Mouse (Mus musculus) hindlimb bud, embryonic 11.5 days (tissue): ENCODE data around the gene Dnaic1.
"Not testable (repeated sequence)": the region's sequence is repeated elsewhere in the genome, so short reads cannot be mapped to it uniquely, and the experiment has no call there.

Experiments used
- DNase-seq: peaks from one replicate; pipeline ENCODE4 v3.0.0-alpha.2; 2012; ENCODE audit warnings: low read depth, low spot score; ENCODE audit errors: extremely low spot score

The Dnaic1 gene

DNA sequence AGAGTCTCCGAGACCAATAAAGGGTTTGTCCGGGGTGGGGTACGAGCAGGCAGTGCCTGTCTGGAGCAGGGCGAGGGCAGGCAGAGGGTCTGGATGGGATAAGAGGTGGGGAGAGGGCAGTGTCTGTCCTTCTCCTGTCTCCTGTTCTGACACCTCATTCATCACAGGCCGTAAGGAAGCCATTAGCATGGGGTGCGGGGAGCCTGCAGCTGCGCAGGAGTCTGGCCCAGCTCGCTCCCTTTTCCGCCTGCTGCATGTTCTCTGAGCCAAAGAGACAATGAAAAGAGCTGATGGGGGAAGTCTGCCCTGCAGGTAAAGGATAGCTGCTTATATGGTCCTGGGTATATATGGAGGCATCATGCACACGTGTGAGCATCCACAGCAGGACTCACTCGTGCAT is 93.1 kb downstream of the Dnaic1 start:
- DNase-seq = no peak

DNA sequence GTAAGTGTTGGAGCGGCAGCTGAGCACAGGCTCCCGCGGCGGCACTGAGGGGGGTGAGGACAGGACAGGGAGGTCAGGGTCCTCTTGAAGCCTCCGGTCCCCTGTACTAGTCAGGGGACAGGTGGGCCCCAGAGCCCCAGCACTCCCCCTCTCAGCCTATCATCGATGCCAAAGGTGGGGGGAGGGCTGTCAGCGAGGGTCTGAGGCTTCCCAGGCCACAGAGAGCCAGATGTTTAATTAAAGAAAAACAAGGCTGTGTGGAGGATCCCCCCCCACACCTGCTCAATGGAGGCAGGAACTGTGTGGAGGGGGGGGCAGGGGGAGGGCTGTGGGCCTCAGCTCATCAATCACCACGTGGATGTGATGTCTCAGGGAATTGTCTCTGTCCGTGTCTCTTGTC is 94.0 kb downstream of the Dnaic1 start:
- DNase-seq = no peak

DNA sequence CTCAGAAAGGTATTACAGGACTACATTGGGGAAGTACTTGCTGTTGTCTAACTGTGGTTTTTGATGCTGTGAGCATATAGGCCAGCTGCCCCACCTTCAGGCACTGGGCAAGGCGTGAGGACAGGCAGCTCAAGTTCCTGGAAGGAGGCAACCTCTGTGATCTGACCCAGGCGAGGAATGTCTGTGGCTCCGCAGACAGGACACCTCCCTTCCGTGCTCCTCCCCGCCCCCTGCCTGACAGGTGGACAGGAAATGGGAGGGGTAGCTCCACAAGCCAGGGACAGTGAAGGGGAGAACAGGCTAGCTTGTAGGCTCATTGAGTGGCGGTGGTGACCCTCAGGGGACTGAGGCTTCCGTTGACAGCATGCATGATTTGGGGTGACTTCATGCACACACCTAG is 95.0 kb downstream of the Dnaic1 start:
- DNase-seq = no peak

DNA sequence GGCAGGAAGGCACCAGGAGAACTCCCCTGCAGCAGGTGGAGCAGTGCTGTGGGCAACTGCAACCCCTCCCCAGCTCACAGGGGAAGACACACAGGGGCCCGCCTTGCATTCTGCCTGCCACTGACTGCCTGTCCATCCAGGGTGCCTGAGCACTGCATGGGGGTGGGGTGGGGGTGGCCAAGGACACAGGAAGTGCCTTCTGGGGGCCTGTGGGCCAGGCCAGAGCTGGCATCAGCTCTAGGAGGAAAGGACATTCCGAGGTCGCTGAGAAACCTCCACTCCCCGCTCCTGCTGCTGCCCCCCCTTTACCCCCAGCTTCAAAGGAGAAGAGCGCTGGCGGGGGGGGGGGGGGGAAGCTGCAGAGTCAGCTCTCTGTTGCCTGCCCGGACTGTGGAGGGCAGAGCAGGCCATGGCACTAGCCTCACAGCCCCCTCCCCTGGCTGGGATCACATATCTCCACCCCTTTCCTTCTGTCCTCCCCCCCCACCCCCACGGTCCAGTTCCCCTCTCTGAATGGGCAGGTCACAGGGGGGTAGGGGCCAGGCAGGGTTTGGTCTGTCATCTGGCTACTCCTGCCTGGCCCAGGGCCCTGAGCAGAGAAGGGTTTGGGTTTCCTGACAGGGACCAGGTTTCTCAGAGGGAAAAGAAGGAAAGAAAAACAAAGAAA is 95.6 kb downstream of the Dnaic1 start:
- DNase-seq = no peak

DNA sequence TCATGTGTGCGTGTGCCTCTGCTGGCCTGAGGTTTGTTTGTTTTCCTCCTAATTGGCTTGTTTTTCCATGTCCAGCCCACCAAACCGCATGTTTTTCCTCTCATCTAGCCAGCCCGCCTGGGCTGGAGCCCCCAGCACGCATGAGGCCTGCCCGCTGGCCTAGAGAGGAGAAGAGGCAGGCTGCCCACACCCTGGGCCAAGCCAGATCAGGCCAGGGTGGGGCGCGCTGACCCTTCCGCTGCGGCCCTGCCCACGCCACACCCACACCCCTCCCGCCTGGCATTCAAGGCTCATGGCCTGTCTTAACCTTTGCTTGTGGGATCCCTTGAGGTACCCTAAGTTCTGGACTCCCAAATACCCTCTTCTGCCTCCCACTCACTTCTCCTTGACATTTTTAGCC is 97.1 kb downstream of the Dnaic1 start:
- DNase-seq = no peak

DNA sequence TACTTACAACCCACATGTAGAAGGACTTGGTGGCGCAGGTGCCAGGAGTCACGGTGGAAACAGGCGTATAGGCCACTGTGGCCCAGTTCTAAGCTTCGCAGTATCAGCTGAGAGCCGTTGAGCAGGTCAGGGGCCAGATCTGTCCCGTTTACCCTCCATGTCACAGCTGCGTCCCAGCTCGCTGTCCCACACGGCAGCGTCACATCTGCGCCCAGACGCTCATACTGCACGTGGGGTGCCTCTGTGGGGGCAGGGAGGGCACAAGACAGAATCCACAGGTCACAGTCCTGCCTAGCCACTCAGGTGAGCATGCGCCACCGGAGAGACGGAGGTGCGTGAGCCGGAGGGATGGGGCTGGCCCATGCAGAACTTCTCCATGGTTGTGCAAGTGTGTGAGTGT is 101.3 kb downstream of the Dnaic1 start:
- no peak for DNase-seq

DNA sequence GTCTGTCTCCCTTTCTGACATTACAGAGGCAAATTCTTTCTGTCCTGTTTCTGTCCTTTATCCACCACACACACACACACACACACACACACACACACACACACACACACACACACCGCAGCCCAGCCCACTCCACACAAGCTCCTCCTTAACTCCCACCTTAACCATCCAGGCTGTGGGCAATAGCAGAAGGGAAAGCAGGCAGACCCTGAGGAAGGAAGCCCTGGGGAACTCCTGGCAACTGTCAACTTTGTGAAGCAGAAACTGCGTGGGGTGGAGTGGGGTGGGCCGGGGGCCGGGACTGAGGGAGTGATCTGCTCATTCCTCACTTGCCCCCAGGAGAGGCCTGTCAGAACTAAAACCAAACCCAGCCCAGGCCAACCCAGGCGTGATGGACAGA is 101.9 kb downstream of the Dnaic1 start:
- DNase-seq = no peak

DNA sequence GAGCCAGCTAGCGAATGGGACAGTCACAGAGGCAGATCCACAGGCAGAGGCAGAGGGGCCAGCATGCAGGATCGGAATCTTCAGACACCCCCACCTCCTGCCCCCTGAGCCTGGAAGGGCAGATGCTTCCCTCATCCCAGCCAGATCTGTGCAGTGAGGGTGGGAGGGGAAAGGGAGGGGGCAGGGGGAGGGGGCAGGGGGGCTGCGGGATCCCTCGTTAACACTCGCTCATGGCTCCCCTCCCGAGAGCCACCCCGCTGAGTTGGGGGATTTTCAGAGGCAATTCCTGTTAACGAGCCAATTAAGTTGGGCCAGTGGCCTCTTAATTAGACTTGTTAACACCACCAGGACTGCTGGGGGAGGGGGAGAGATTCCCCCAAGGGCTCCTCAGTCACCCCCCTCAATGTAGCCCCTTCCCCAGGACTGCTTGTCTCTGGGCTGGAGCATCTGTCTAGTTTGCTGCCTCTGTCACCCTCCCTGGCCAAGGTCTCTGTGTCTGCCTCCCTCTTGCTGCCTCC is 102.4 kb downstream of the Dnaic1 start:
- DNase-seq = no peak

DNA sequence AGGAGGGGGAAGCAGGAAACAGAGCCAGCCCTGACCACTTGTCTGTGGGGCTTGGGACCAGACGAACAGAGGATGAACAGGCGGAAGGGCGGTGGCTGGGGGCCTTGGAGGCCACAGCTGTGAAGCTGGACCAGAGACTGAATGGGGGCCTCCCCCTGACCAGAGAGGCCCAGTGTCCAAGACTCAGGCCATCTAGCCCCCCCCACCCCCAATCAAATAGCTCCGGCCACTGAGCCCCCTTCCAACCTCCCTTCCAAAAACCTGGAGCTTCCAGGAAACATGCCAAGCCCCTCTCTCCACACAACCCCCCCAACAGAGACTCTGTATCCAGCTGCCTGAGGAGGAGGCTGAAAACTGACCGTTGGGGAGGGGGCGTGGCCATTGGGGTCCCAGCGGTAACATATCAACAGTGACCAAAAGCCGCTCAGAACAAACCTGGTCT is 103.0 kb downstream of the Dnaic1 start:
- DNase-seq = no peak

DNA sequence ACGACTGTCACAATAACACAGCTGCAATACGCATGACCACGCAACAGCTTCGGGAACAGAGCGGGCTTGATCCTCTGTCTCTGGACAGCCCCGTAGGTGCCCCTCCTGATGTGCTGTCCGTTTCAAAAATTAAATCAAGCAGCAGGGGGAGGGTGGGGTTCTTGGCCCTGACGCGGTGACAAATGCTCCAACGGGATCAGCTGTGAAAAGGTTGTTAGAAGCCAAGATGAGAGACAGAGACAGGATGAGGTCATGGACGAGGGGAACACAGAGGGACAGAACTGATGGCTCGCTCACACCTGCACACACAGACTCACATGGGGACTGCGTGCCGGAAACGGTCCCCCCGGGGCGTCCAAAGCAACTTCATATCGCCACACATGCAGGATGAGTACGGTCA is 103.6 kb downstream of the Dnaic1 start:
- DNase-seq = no peak

DNA sequence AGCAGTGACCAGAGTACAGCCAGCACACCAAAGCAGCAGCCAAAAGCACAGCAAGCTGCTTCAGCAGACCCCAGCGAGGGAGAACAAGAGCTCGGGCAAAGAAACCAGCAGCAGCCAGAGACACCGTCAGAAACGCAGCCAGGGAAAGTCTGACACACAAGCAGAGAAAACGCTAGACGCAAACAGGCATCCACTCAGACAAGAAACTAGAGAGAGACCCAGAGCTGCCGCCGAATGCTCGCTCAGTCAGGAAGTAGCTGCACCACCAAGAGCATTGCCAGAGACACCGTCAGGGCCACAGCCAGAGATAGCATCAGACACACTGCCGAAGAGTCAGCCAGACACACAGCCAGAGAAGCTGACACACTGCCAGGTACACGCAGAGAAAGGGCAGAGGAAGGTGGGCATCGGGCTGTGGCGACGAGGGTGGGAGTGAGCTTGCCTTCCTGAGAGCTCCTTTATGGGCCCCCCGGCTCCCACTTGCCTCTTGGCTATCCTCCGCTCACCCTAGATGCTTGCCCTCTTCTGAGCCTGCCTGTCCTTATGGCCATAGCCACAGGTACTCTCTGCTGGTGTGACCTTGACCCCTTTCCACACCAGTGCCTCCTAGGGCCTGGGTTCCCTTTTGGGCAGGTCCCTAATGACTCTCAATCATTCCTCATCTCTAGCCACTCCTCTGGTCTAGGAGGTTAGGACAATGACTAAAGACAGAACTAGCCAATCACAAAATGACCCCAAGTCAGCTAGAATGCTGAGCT is 106.9 kb downstream of the Dnaic1 start:
- DNase-seq = no peak

DNA sequence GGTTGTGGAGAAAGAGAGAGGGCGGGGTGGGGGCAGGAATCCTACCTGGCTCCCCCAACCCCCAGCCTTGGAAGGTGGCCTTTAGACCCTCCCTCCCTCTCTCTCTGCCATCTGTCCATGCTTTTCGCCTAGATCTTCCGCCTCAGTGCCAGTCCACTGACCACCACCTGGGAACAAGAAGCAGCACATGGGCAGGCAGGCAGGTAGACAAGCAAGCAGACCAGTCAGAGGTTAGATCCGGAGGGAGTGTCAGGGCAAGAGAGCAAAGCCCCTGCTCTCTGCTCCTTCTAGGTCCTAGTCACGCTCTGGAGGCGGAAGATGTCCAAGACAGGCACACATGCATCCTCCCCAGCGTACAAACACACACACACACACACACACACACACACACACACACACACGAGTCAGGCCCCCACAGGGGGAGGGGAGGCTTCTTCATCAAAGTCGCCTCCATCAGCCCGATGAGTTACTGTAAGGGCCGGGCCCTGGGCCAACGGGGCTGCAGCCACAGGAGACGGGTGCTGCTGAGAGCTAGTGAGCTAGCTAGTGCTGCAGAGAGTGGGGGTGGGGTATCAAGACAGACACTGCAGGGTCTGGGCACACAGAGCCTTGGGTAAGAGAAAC is 107.5 kb downstream of the Dnaic1 start:
- DNase-seq = no peak

DNA sequence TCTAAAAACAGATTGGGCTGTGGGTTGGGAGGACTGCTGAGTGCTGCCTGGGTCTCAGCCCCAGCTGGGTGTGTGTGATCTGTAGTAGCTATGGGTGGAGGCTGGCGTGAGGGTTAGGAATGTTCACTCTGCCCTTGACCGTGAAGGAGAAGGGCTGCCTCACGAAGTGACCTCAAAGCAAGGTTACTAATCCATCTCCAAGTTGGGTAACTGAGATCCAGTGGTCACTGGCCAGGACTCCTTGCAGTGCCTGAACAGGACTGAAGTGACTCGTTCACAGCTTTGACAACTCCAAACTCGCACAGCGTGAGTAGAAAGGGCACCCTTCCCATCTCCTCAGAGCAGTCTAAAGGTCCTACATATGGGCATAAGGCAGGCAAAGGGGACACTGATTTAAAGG is 109.3 kb downstream of the Dnaic1 start:
- no peak for DNase-seq

DNA sequence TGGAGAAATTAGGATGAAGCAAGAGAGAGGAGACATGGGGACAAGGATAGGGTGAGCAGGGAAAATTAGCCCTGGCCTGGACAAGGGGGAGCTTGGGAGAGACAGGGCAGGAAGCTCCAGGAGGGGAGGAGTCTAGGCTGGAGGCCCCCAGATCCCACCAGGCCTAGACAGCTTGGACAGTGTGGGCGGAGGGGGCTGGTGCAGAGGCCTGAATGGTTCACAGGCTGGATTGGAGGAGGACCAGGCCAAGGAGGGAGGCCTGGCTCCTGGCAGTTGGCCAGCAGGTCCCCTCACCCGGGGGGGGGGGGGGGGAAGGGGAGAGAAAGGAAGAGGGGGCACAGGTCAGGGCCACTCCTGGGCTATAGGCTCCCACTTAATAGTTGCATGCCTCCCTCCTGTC is 109.7 kb downstream of the Dnaic1 start:
- no peak for DNase-seq

DNA sequence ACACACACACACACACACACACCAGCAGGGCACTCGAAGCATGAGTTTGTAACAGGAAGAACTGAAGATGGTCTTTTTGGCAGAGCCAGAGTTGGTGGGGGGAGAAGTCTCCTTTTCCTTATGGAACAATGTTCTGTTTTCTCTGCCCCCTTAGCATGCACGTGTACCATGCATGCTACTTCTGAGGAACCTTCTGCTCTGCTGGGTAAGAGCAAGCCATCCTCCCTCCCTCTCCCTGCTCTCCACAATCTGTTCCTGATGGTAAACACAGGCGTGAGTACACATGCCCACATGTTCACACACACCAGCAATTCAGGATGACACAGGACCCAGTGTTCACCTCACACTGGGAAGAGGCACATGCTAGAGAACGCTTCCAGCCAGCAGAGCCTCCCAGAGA is 111.6 kb downstream of the Dnaic1 start:
- no peak for DNase-seq

DNA sequence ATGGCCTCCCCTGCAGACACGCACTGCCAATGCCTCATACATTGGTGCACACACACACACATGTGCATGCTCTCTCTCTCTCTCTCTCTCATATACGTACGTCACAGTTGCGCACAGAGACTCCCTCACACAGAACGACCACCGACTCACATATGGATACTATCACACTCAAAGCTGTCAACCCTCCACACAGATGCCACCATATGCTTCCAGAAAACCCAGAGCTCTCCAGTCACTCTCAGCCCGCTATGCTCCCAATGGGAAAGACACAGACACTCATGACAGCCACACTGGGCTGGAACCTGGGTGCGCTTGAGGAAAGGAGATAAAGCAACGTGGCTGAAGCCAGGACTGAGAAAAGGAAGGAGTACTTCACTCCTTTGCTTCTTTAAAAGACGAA is 112.4 kb downstream of the Dnaic1 start:
- no peak for DNase-seq

DNA sequence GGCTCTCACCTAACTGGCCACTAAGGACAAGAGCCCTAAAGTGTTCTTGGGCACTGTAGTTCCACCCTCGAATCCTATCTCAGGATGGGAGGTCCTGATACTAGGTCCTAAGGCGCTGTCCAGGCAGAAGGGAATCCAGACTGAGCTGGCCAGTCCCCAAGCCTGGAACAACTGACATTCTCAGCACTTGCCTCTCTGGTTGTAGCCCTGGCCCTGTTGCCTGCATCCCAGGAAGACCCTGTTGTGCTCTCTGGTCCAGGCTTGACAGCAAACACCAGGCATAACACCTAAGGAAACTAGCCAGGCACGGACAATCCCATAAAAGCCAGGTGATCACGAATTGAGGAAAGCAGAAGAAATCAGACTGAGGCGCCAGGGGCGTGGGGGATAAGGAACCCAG is 113.2 kb downstream of the Dnaic1 start:
- DNase-seq = no peak

DNA sequence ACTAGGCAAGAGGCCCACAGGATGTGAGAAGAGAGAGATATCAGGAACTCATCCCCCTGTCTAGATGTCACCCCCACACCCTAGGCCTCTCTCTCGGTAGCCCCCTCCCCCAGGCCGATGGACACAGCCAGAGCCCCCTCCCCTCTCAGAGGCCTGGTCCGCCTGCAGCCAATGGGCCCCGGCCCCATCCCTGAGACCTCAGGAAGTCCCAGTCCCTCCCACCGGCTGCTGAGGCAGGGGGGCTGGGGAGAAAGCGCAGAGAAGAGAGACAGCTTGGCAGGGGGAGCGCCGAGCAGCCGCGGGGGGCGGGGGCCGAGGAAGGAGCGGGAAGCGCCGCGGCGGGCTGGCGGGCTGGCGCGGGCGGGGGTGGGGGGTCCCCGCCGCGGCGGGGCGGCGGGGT is 113.7 kb downstream of the Dnaic1 start:
- DNase-seq = not testable (repeated sequence)

DNA sequence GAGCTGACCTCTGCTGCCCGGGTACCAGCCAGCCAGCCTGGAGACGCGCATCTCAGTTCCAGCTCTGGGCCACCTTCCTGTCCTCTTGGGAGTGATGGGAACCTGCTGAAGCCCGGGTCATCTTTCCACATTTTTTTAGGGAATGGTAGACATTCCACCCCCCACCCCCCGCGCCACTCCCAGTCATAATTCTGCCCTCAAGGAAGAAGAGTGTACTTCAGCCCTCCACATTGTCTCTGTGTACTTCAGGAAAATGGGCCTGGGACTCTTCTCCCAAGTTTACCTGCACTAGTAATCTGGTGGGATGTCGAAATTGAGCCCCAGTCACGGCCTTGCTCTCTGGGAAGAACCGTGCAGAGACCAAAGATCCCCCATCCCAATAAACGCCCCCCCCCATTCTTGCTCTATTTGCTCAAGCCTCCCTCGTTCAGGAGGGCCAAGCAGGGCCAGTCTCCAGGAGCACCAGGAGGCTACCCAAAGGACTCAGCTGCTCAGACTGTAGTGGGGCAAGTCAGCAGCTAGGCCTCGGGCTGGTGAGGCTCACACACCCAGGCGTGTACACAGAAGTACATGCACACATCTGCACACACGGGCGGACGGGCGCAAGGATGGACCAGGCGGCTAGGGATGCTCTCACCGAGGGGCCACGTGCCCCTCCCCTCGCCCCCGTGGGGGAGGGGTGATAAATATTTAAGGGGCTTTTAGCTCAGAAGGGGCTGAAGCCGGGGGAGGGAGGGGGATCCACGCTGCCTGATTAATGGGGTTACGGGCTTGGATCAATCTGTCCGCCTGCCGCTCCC is 114.8 kb downstream of the Dnaic1 start:
- DNase-seq = not testable (repeated sequence)

DNA sequence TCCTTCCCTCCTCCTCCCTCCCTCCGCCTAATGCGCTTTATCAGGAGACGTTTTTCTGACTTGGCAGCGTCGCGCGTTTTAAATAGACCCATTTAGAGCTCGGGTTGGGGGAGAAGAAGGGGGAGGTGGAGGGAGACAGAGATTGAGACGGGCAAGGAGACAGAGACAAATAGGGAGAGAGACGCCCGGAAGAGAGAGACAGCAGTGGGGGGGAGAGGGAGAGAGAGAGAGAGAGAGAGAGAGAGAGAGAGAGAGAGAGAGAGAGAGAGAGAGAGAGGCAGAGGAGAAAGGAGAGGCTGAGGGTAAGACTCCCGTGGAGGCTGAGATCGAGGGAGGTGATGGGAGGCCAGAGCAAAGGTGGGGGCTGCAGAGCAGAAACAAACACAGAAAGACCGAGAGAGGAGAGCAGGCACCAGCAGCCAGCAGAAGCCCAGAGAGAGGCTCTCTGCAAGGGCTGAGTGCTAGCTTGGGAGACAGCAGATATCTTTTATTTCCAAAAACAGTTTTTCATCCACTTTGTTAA is 115.4 kb downstream of the Dnaic1 start:
- not testable (repeated sequence) for DNase-seq

DNA sequence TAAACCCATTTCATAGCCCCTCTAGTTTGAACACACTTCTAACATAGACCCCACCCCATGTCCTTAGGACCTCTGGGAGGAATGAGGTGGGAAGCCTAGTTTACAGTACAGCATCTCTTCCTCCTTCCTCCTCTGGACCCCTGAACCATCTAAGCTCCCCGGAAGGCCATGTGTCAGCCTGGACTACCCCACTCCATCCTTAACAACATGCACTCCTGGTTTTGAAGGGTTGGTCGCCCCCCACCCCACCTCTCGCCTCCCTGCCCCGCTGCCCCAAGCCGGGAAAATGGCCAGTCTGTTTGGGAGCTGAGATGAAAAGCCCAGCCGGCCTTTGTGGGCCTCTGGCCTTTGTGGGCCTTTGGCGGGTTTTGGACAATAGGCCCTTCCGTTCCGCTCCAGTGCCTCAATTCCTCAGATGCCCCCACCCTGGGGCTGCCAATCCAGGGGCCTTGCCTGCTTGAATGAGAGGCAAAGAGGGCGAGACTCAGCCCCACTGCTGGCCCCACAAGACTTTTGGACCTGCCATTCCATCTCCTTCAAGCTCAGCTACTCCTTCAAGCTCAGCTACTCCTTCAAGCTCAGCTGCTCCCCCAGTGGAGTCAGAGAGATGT is 116.4 kb downstream of the Dnaic1 start:
- not testable (repeated sequence) for DNase-seq
